Mouse (Mus musculus): ENCODE measurements around the gene Abhd14a.

- TF ChIP-seq POLR2A (IDR thresholded peaks at IDR 0.05; ENCODE audit: insufficient read depth, low read depth, low read length) (no peak), CTCF (IDR thresholded peaks at IDR 0.05) (no peak), EP300 (IDR thresholded peaks at IDR 0.05; ENCODE audit: insufficient read depth, low read depth, low read length) (no peak)
Observed at GRCm38 (mm10) chr9:106420608-106421007, 26.9 kb downstream of the Abhd14a start.
